Mouse (Mus musculus) liver, embryonic 14.5 days (tissue): Measurements from ENCODE around the gene Spsb4. TPM values are rescaled to one million over a fixed set of nuclear protein-coding genes. Genes with fewer than 3 reads are reported as not detected.

Experiments used
- ATAC-seq: fragments of 200-750 bp; cut with Nextera tagmentation; 2 replicates; pipeline ENCODE4 v1.8.0; 2017; ENCODE audit warnings: moderate number of reproducible peaks, mild to moderate bottlenecking, moderate library complexity; ENCODE audit not compliant: insufficient read depth
- DNase-seq, 3 experiments: peaks; one replicate each; pipeline ENCODE4 v3.0.0-alpha.2; 2012 to 2013; ENCODE audit warnings: low read depth in 3 of 3, low spot score in 3 of 3
- H3K27ac ChIP-seq: fragments of 300-500 bp; sonication (generic); 2 replicates; pipeline ENCODE4 v1.5.1; 2014; ENCODE audit warnings: moderate library complexity, mild to moderate bottlenecking, control low read depth, inconsistent platforms
- H3K27me3 ChIP-seq: fragments of 300-500 bp; sonication (generic); 2 replicates; pipeline ENCODE4 v1.6.1; 2014; ENCODE audit warnings: mild to moderate bottlenecking, low read length, moderate library complexity; ENCODE audit not compliant: control insufficient read depth, insufficient read depth
- H3K36me3 ChIP-seq: fragments of 300-500 bp; sonication (generic); replicated peaks from 2 replicates; pipeline ENCODE4 v1.6.1; 2014; ENCODE audit warnings: low read depth; ENCODE audit not compliant: control insufficient read depth, insufficient read depth
- H3K4me1 ChIP-seq, 2 experiments: fragments of 200-500 bp in 1 of 2; fragments of 300-500 bp in 1 of 2; sonication (generic) in 1 of 2; replicated peaks; 2 replicates each; pipeline ENCODE4 v1.6.1; 2012 to 2014; ENCODE audit warnings: antibody characterized with exemption in 1 of 2, inconsistent platforms in 1 of 2, low read length in 1 of 2; ENCODE audit not compliant: control insufficient read depth in 2 of 2, insufficient read depth in 2 of 2
- H3K4me2 ChIP-seq: fragments of 300-500 bp; sonication (generic); 2 replicates; pipeline ENCODE4 v1.6.1; 2014; ENCODE audit warnings: low read depth, mild to moderate bottlenecking, control low read depth, moderate library complexity
- H3K4me3 ChIP-seq, 2 experiments: fragments of 200-500 bp in 1 of 2; fragments of 300-500 bp in 1 of 2; sonication (generic) in 1 of 2; 2 replicates each; pipeline ENCODE4 v1.5.1; 2012 to 2014; ENCODE audit warnings: low read depth in 2 of 2, low read length in 2 of 2, mild to moderate bottlenecking in 2 of 2, control low read depth in 1 of 2, inconsistent platforms in 1 of 2, moderate library complexity in 1 of 2; ENCODE audit not compliant: insufficient read depth in 1 of 2
- H3K9ac ChIP-seq: fragments of 300-500 bp; sonication (generic); replicated peaks from 2 replicates; pipeline ENCODE4 v1.6.1; 2014; ENCODE audit warnings: mild to moderate bottlenecking, control low read depth, moderate library complexity
- H3K9me3 ChIP-seq: fragments of 300-500 bp; sonication (generic); 2 replicates; pipeline ENCODE4 v1.6.1; 2016; ENCODE audit warnings: low read length, mixed read lengths; ENCODE audit not compliant: control insufficient read depth
- CTCF ChIP-seq: IDR thresholded peaks from 2 replicates; pipeline ENCODE4 v1.5.1; 2016; ENCODE audit warnings: antibody characterized with exemption, low read depth, control low read depth
- EP300 ChIP-seq: IDR thresholded peaks from 2 replicates; pipeline ENCODE4 v1.6.1; 2016; ENCODE audit warnings: antibody characterized with exemption, low read depth
- WGBS: fragments of 180-500 bp; shearing (Covaris S2); extraction: QIAGEN DNeasy Blood & Tissue Kit; methylation state at CpG from one replicate; pipeline ENCODE4 v1.1.7; 2014; ENCODE audit not compliant: insufficient replicate concordance; 5-methylcytosine and 5-hydroxymethylcytosine counted together
- polyA plus RNA-seq, 2 experiments: library from polyadenylated mRNA; depleted of rRNA in 1 of 2; stranded (reverse) in 1 of 2; unstranded in 1 of 2; fragments of >200 nt; fragmentation: Nextera tagmentation in 1 of 2; extraction: Ambion mirVana in 1 of 2; gene quantifications; 2 replicates each; pipeline versions ENCODE4 v1.2.1 to v1.2.3; 2012 to 2014

Gene Spsb4
- polyA plus RNA-seq, 2 experiments, result 0.31 to 0.37 TPM

- no peak for DNase-seq
- H3K27me3 ChIP-seq, result peaks cover 41% of the 10 kb centered on the region
- WGBS, result 2% methylated on average over 11 of the region's 11 CpGs
Observed at GRCm38 (mm10) chr9:97019231-97019630, 588 bp upstream of the Spsb4 start.

DNA sequence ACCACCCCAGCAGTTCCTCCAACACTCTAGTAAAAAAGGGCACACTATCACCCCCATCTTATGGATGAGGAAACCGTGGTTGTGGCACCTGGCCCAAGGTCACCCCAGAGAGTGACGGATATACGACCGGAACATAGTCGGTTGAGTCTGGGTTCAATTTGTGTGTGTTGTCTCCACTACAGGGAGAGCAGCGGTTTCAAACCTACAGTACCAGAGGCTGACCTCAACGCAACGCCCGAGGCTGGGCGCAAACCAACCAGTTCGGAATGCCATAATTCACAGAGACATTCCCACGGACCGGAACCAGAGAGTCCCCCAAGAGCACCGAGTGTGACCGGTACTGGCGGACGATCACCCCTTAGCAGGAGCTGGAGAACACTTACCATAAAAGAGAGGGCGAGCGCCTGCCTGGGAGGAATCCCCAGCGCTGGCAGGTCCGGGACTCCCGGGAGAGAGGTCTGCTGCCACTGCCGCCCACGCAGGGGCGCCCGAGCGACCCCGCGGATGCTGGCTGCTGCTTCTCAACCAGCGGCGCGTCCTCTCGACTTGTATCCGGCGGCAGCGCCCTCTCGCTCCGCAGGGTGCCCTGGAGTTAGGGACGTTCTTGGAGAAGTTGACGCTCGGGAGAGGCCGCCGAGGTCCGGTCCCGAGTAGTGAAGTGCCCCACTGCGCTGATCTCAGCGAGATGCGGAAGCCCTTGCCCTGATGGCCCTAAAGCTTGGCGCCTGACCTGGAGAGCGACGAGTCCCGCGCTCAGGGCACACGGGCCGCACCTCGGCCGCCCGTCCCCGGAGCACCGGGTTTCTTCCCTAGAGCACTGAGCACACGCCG, 617 bp downstream of the Spsb4 start:
- H3K4me1 ChIP-seq, result peaks cover 0 to 2% of the 10 kb centered on the region in 2 experiments; a peak in 1 of 4 replicates
- ATAC-seq (peak; percentile 13; the same call in 1 of the 2 replicates), DNase-seq (no peak)
- peak overlapping the region; percentile 61 for H3K4me2 ChIP-seq
- H3K27me3 ChIP-seq, result peaks cover 41% of the 10 kb centered on the region
- TF ChIP-seq CTCF (no peak), EP300 (no peak)
- under 1% methylated on average over 59 of the region's 62 CpGs for WGBS
- no peak overlapping the region for H3K27ac ChIP-seq
- H3K9ac ChIP-seq, result no peak overlapping the region
- H3K9me3 ChIP-seq, result no peaks in the 10 kb centered on the region
- no peaks in the 10 kb centered on the region for H3K36me3 ChIP-seq
- peak overlapping the region; percentile 38 to 45 for H3K4me3 ChIP-seq

More at GRCm38 (mm10) chr9:97019231-97019630, 588 bp upstream of the Spsb4 start:
- H3K9ac ChIP-seq, result no peak overlapping the region
- TF ChIP-seq EP300 (no peak), CTCF (no peak)
- H3K36me3 ChIP-seq, result no peaks in the 10 kb centered on the region
- no peaks in the 10 kb centered on the region for H3K9me3 ChIP-seq
- H3K4me1 ChIP-seq, result peaks cover 0 to 2% of the 10 kb centered on the region in 2 experiments; a peak in 1 of 4 replicates
- H3K27ac ChIP-seq, result no peak overlapping the region
- H3K4me2 ChIP-seq, result peak overlapping the region; percentile 61
- ATAC-seq, result no peak
- 0 out of 4 replicates have a peak overlapping the region, but pooled peaks of 1 of the 2 experiments have one; percentile 5 for H3K4me3 ChIP-seq

DNA sequence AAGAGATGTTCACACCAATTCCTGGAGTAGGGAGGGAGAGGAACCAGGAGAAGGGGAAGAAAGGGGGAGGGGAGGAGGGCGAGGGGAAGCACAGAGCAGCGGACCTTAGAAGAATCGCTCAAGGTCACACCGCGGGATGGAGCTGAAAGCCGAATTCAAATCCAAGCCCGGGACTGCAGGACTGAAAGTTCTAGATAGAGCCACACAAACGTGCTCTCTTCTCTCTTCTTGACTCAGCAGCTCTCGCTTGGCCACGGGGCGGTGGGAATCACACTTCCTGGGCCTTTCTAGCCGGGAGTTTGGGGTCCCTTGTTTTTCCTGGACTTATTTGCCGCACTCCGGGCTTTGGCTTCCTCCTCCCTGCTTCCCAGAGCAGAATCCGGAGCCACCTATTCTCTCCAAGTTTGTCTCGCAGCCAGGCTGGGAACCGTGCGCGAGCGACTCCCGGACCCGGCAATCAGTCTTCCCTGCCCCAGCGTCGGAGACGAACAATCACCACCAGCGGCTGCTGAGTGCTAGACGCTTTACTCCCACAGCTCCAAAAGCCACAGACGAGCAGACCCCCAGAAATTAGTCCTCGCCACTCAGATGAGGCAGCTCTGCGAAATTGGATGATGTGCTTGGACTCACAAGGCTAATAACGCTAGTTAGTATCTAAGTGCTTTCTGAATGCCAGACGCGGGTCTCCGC, 1.4 kb downstream of the Spsb4 start:
- DNase-seq (no peak), ATAC-seq (no peak)
- no peaks in the 10 kb centered on the region for H3K9me3 ChIP-seq
- no peak overlapping the region for H3K27ac ChIP-seq
- H3K4me3 ChIP-seq, result peak overlapping the region; percentile 38 to 45
- H3K36me3 ChIP-seq, result no peaks in the 10 kb centered on the region
- TF ChIP-seq EP300, result no peak
- no peak for TF ChIP-seq CTCF
- H3K4me1 ChIP-seq, result peaks cover 0 to 2% of the 10 kb centered on the region in 2 experiments; a peak in 1 of 4 replicates
- WGBS, result 2% methylated on average over 34 of the region's 34 CpGs
- H3K9ac ChIP-seq, result no peak overlapping the region
- peaks cover 41% of the 10 kb centered on the region for H3K27me3 ChIP-seq
- peak overlapping the region; percentile 61 for H3K4me2 ChIP-seq

GRCm38 (mm10) chr9:97015751-97016150, 2.9 kb downstream of the Spsb4 start:
- DNase-seq, result no peak
- TF ChIP-seq EP300 (no peak), CTCF (no peak)
- WGBS, result 49% methylated on average over 6 of the region's 6 CpGs
- Histone ChIP-seq H3K9me3 (no peaks in the 10 kb centered on the region), H3K4me3 (no peak overlapping the region), H3K9ac (no peak overlapping the region), H3K36me3 (no peaks in the 10 kb centered on the region), H3K4me2 (no peak overlapping the region), H3K4me1 (no peaks in the 10 kb centered on the region; a peak in 1 of 4 replicates), H3K27me3 (peaks cover 41% of the 10 kb centered on the region), H3K27ac (no peak overlapping the region)
- no peak for ATAC-seq

- Histone ChIP-seq H3K9ac (no peak overlapping the region), H3K4me1 (no peaks in the 10 kb centered on the region; a peak in 1 of 4 replicates), H3K27ac (no peak overlapping the region), H3K27me3 (peaks cover 27% of the 10 kb centered on the region), H3K9me3 (no peaks in the 10 kb centered on the region), H3K36me3 (no peaks in the 10 kb centered on the region), H3K4me3 (no peak overlapping the region), H3K4me2 (no peak overlapping the region)
- DNase-seq (no peak), ATAC-seq (no peak)
- TF ChIP-seq EP300, result no peak
- no peak for TF ChIP-seq CTCF
- 62% methylated on average over 9 of the region's 9 CpGs for WGBS
Observed at GRCm38 (mm10) chr9:97013698-97014097, 4.9 kb downstream of the Spsb4 start.
